Mouse (Mus musculus): ENCODE measurements at regions not wholly inside any gene's neighbourhood (a gene's known extent, or its start where the extent isn't known, plus 50 kb on each side); places are given as distances from the start of the nearest gene placed in this dataset.

- Histone ChIP-seq H3K4me1 (ENCODE audit: control insufficient read depth in 1 of 2, insufficient read depth in 2 of 2, low read length in 2 of 2) (no peaks in the 10 kb centered on the region), H3K4me3 (ENCODE audit: control insufficient read depth in 1 of 2, insufficient read depth in 1 of 2, low read depth in 2 of 2, low read length in 2 of 2) (no peak overlapping the region), H3K27me3 (ENCODE audit: control insufficient read depth in 1 of 2, insufficient read depth in 2 of 2, low read length in 2 of 2) (no peaks in the 10 kb centered on the region), H3K9me3 (replicated peaks; ENCODE audit: insufficient read depth, low read length) (no peaks in the 10 kb centered on the region), H3K36me3 (ENCODE audit: control insufficient read depth in 1 of 2, insufficient read depth in 2 of 2, low read length in 2 of 2) (no peaks in the 10 kb centered on the region), H3K79me2 (ENCODE audit: control insufficient read depth, insufficient read depth, low read length, poor library complexity) (no peaks in the 10 kb centered on the region), H3K9ac (ENCODE audit: control insufficient read depth, low read depth, low read length, poor library complexity, severe bottlenecking) (no peak overlapping the region), H3K27ac (ENCODE audit: control insufficient read depth, low read depth, low read length) (no peak overlapping the region)
- no peak for DNase-seq (ENCODE audit: low read depth, low spot score)
- TF ChIP-seq NELFE (IDR thresholded peaks at IDR 0.05; ENCODE audit: low read depth, low read length): no peak
- TF ChIP-seq MEF2A (IDR thresholded peaks at IDR 0.05; ENCODE audit: extremely low read depth, insufficient replicate concordance, low read depth, low read length, poor library complexity, severe bottlenecking): no peak
- TF ChIP-seq USF1 (IDR thresholded peaks at IDR 0.05; ENCODE audit: low read depth, low read length): no peak
- TF ChIP-seq RAD21 (IDR thresholded peaks at IDR 0.05; ENCODE audit: low read depth, low read length): no peak
- TF ChIP-seq POLR2A (IDR thresholded peaks at IDR 0.05; ENCODE audit: control insufficient read depth in 1 of 2, insufficient read depth in 1 of 2, low read depth in 1 of 2, low read length in 2 of 2, poor library complexity in 1 of 2): no peak
- no peak for TF ChIP-seq ZKSCAN1 (IDR thresholded peaks at IDR 0.05; ENCODE audit: low read depth, low read length)
- TF ChIP-seq USF2 (IDR thresholded peaks at IDR 0.05; ENCODE audit: borderline replicate concordance in 1 of 2, insufficient read depth in 1 of 2, low read depth in 1 of 2, low read length in 2 of 2): no peak
- TF ChIP-seq TBP (IDR thresholded peaks at IDR 0.05; ENCODE audit: low read depth, low read length): no peak
- TF ChIP-seq MAZ (IDR thresholded peaks at IDR 0.05; ENCODE audit: low read depth, low read length): no peak
- no peak for TF ChIP-seq ZNF384 (IDR thresholded peaks at IDR 0.05; ENCODE audit: low read depth, low read length)
- TF ChIP-seq CTCF (IDR thresholded peaks at IDR 0.05 in 2 of 3, conservative IDR thresholded peaks at IDR 0.05 in 1 of 3; ENCODE audit: control insufficient read depth in 1 of 3, insufficient read depth in 1 of 3, low read depth in 2 of 3, low read length in 3 of 3, poor library complexity in 1 of 3, severe bottlenecking in 1 of 3): no peak
- no peak for TF ChIP-seq SIN3A (IDR thresholded peaks at IDR 0.05; ENCODE audit: low read length)
These were observed 675.4 kb upstream of the Tmem132c start for GRCm38 (mm10) chr5:126566226-126566625.

- no peaks in the 10 kb centered on the region for H3K79me2 ChIP-seq (ENCODE audit: control insufficient read depth, insufficient read depth, low read length, poor library complexity)
- DNase-seq (ENCODE audit: low read depth, low spot score): no peak
- no peaks in the 10 kb centered on the region for H3K9me3 ChIP-seq (replicated peaks; ENCODE audit: insufficient read depth, low read length)
- H3K9ac ChIP-seq (ENCODE audit: control insufficient read depth, low read depth, low read length, poor library complexity, severe bottlenecking): no peak overlapping the region
- no peaks in the 10 kb centered on the region for H3K4me1 ChIP-seq (ENCODE audit: control insufficient read depth in 1 of 2, insufficient read depth in 2 of 2, low read length in 2 of 2)
- H3K27me3 ChIP-seq (ENCODE audit: control insufficient read depth in 1 of 2, insufficient read depth in 2 of 2, low read length in 2 of 2): no peaks in the 10 kb centered on the region
- H3K4me3 ChIP-seq (ENCODE audit: control insufficient read depth in 1 of 2, insufficient read depth in 1 of 2, low read depth in 2 of 2, low read length in 2 of 2): no peak overlapping the region
- TF ChIP-seq ETS1 (IDR thresholded peaks at IDR 0.05; ENCODE audit: low read depth, low read length): no peak
- no peak for TF ChIP-seq MYB (IDR thresholded peaks at IDR 0.05; ENCODE audit: low read depth, low read length)
- no peak for TF ChIP-seq NELFE (IDR thresholded peaks at IDR 0.05; ENCODE audit: low read depth, low read length)
- no peak for TF ChIP-seq SIN3A (IDR thresholded peaks at IDR 0.05; ENCODE audit: low read length)
- no peak for TF ChIP-seq ELF1 (IDR thresholded peaks at IDR 0.05; ENCODE audit: low read depth, low read length)
- no peak for TF ChIP-seq MAX (IDR thresholded peaks at IDR 0.05; ENCODE audit: low read length)
- TF ChIP-seq HCFC1 (IDR thresholded peaks at IDR 0.05; ENCODE audit: low read depth, low read length): no peak
- no peak for TF ChIP-seq TCF12 (IDR thresholded peaks at IDR 0.05; ENCODE audit: low read depth, low read length)
- H3K27ac ChIP-seq (ENCODE audit: control insufficient read depth, low read depth, low read length): no peak overlapping the region
- H3K36me3 ChIP-seq (ENCODE audit: control insufficient read depth in 1 of 2, insufficient read depth in 2 of 2, low read length in 2 of 2): no peaks in the 10 kb centered on the region
These were observed 667.8 kb upstream of the Tmem132c start for GRCm38 (mm10) chr5:126573766-126574165.
